Mouse (Mus musculus) intestine, postnatal 0 days (tissue): ENCODE data around the gene Vcl. TPM values are rescaled to one million over a fixed set of nuclear protein-coding genes. Genes with fewer than 3 reads are reported as not detected.
A peak's percentile ranks its signal among the peaks of the same experiment; 100 is the strongest.

ENCODE experiments used
- ATAC-seq: fragments of 200-750 bp; cut with Nextera tagmentation; 2 replicates; pipeline ENCODE4 v1.8.0; 2017; ENCODE audit warnings: mild to moderate bottlenecking, moderate TSS enrichment, moderate library complexity
- H3K27ac ChIP-seq: fragments of 300-500 bp; sonication (generic); 2 replicates; pipeline ENCODE4 v1.5.1; 2014; ENCODE audit warnings: mild to moderate bottlenecking, low read depth, low read length, moderate library complexity
- H3K27me3 ChIP-seq: fragments of 300-500 bp; sonication (generic); replicated peaks from 2 replicates; pipeline ENCODE4 v1.6.1; 2014; ENCODE audit warnings: low read length, mixed read lengths; ENCODE audit not compliant: control insufficient read depth, insufficient read depth
- H3K36me3 ChIP-seq: fragments of 300-500 bp; sonication (generic); 2 replicates; pipeline ENCODE4 v1.6.1; 2014; ENCODE audit warnings: mild to moderate bottlenecking, moderate library complexity; ENCODE audit not compliant: control insufficient read depth, insufficient read depth
- H3K4me1 ChIP-seq: fragments of 300-500 bp; sonication (generic); replicated peaks from 2 replicates; pipeline ENCODE4 v1.6.1; 2014; ENCODE audit warnings: antibody characterized with exemption, low read length, mixed read lengths; ENCODE audit not compliant: control insufficient read depth, insufficient read depth
- H3K4me2 ChIP-seq: fragments of 300-500 bp; sonication (generic); replicated peaks from 2 replicates; pipeline ENCODE4 v1.6.1; 2014; ENCODE audit warnings: low read depth, mild to moderate bottlenecking, moderate library complexity
- H3K4me3 ChIP-seq: fragments of 300-500 bp; sonication (generic); 2 replicates; pipeline ENCODE4 v1.5.1; 2014; ENCODE audit warnings: low read depth, low read length
- H3K9ac ChIP-seq: fragments of 300-500 bp; sonication (generic); 2 replicates; pipeline ENCODE4 v1.6.1; 2014; ENCODE audit warnings: mild to moderate bottlenecking, low read depth, low read length
- H3K9me3 ChIP-seq: fragments of 300-500 bp; sonication (generic); 2 replicates; pipeline ENCODE4 v1.6.1; 2016; ENCODE audit warnings: mixed run types; ENCODE audit not compliant: control insufficient read depth
- CTCF ChIP-seq: sonication (generic); IDR thresholded peaks from 2 replicates; pipeline ENCODE4 v1.5.1; 2016; ENCODE audit warnings: low read depth, mild to moderate bottlenecking, control low read depth, antibody characterized with exemption, moderate library complexity
- WGBS: fragments of 180-500 bp; shearing (Covaris S2); extraction: QIAGEN DNeasy Blood & Tissue Kit; methylation state at CpG from one replicate; pipeline ENCODE4 v1.1.7; 2014; 5-methylcytosine and 5-hydroxymethylcytosine counted together
- polyA plus RNA-seq: library from polyadenylated mRNA; unstranded; fragments of >200 nt; fragmentation: Nextera tagmentation; extraction: Ambion mirVana; gene quantifications from 2 replicates; pipeline ENCODE4 v1.2.1, GENCODE M21; 2015

Gene Vcl
- polyA plus RNA-seq, 1 experiment from 2014 or later, result 33.9 TPM

GRCm38 (mm10) chr14:21058972-21059371, 129.8 kb downstream of the Vcl start:
- TF ChIP-seq CTCF, result no peak
- WGBS, result 84% methylated on average over 2 of the region's 2 CpGs
- H3K4me1 ChIP-seq, result no peaks in the 10 kb centered on the region

GRCm38 (mm10) chr14:21062766-21063513, 133.7 kb downstream of the Vcl start:
- 26% methylated on average over 5 of the region's 5 CpGs for WGBS
- Histone ChIP-seq H3K4me2 (no peak overlapping the region), H3K4me3 (no peak overlapping the region), H3K36me3 (no peaks in the 10 kb centered on the region), H3K27me3 (no peaks in the 10 kb centered on the region), H3K9me3 (no peaks in the 10 kb centered on the region), H3K9ac (no peak overlapping the region), H3K27ac (no peak overlapping the region), H3K4me1 (0 out of 2 replicates have a peak, but pooled peaks cover 3% of the 10 kb centered on the region)
- no peak for TF ChIP-seq CTCF
- ATAC-seq, result peak; percentile 74; the same call in 1 of the 2 replicates

More at GRCm38 (mm10) chr14:21058972-21059371, 129.8 kb downstream of the Vcl start:
- no peaks in the 10 kb centered on the region for H3K9me3 ChIP-seq
- no peak overlapping the region for H3K4me2 ChIP-seq
- no peak overlapping the region for H3K9ac ChIP-seq
- no peak overlapping the region for H3K27ac ChIP-seq
- H3K27me3 ChIP-seq, result no peaks in the 10 kb centered on the region
- ATAC-seq, result no peak
- H3K4me3 ChIP-seq, result no peak overlapping the region
- 0 out of 2 replicates have a peak, but pooled peaks cover 3% of the 10 kb centered on the region for H3K36me3 ChIP-seq

GRCm38 (mm10) chr14:21064321-21064720, 135.1 kb downstream of the Vcl start:
- ATAC-seq, result no peak
- H3K27me3 ChIP-seq, result no peaks in the 10 kb centered on the region
- no peak overlapping the region for H3K27ac ChIP-seq

GRCm38 (mm10) chr14:21065490-21066162, 136.4 kb downstream of the Vcl start:
- no peak for ATAC-seq
- Histone ChIP-seq H3K9me3 (no peaks in the 10 kb centered on the region), H3K27me3 (no peaks in the 10 kb centered on the region), H3K4me2 (0 out of 2 replicates have a peak overlapping the region, but pooled peaks have one; percentile 13), H3K4me1 (0 out of 2 replicates have a peak, but pooled peaks cover 3% of the 10 kb centered on the region), H3K36me3 (no peaks in the 10 kb centered on the region), H3K9ac (no peak overlapping the region), H3K27ac (0 out of 2 replicates have a peak overlapping the region, but pooled peaks have one; percentile 28), H3K4me3 (no peak overlapping the region)
- TF ChIP-seq CTCF, result no peak
- WGBS, result 26% methylated on average over 8 of the region's 8 CpGs

More at GRCm38 (mm10) chr14:21064321-21064720, 135.1 kb downstream of the Vcl start:
- 19% methylated on average over 1 of the region's 1 CpGs for WGBS
- no peak overlapping the region for H3K4me2 ChIP-seq
- H3K36me3 ChIP-seq, result no peaks in the 10 kb centered on the region
- no peak overlapping the region for H3K9ac ChIP-seq
- H3K4me3 ChIP-seq, result no peak overlapping the region
- TF ChIP-seq CTCF, result no peak
- no peaks in the 10 kb centered on the region for H3K9me3 ChIP-seq
- H3K4me1 ChIP-seq, result 0 out of 2 replicates have a peak, but pooled peaks cover 3% of the 10 kb centered on the region

- Histone ChIP-seq H3K27me3 (no peaks in the 10 kb centered on the region), H3K9me3 (no peaks in the 10 kb centered on the region), H3K9ac (no peak overlapping the region), H3K36me3 (no peaks in the 10 kb centered on the region), H3K4me2 (no peak overlapping the region), H3K4me1 (0 out of 2 replicates have a peak, but pooled peaks cover 3% of the 10 kb centered on the region), H3K27ac (no peak overlapping the region), H3K4me3 (no peak overlapping the region)
- 87% methylated on average over 5 of the region's 5 CpGs for WGBS
- TF ChIP-seq CTCF, result peak; percentile 42
- no peak for ATAC-seq
Observed at GRCm38 (mm10) chr14:21069594-21069993, 140.4 kb downstream of the Vcl start.

- no peak overlapping the region for H3K4me2 ChIP-seq
- no peak overlapping the region for H3K4me3 ChIP-seq
- TF ChIP-seq CTCF, result no peak
- no peak for ATAC-seq
- H3K4me1 ChIP-seq, result 0 out of 2 replicates have a peak, but pooled peaks cover 4% of the 10 kb centered on the region
- no peak overlapping the region for H3K9ac ChIP-seq
- no peak overlapping the region; the same call in 1 of the 2 replicates for H3K27ac ChIP-seq
- no peaks in the 10 kb centered on the region for H3K27me3 ChIP-seq
- WGBS, result 43% methylated on average over 3 of the region's 3 CpGs
- H3K9me3 ChIP-seq, result no peaks in the 10 kb centered on the region
- H3K36me3 ChIP-seq, result no peaks in the 10 kb centered on the region
Observed at GRCm38 (mm10) chr14:21073981-21074380, 144.8 kb downstream of the Vcl start.
